Mouse (Mus musculus) forebrain, embryonic 14.5 days (tissue): ENCODE measurements around the gene Trpm8. TPM values are rescaled to one million over a fixed set of nuclear protein-coding genes. Genes with fewer than 3 reads are reported as not detected.

Experiments
- ATAC-seq: fragments of 200-750 bp; cut with Nextera tagmentation; 2 replicates; pipeline ENCODE4 v1.8.0; 2017; ENCODE audit warnings: mild to moderate bottlenecking, moderate library complexity
- DNase-seq: peaks from one replicate; pipeline ENCODE4 v3.0.0-alpha.2; 2015; ENCODE audit warnings: low spot score
- H3K27ac ChIP-seq: fragments of 300-500 bp; sonication (generic); 2 replicates; pipeline ENCODE4 v1.5.1; 2014; ENCODE audit warnings: low read depth, mild to moderate bottlenecking, control low read depth, low read length, moderate library complexity
- H3K27me3 ChIP-seq: fragments of 300-500 bp; sonication (generic); replicated peaks from 2 replicates; pipeline ENCODE4 v1.6.1; 2014; ENCODE audit warnings: low read length, control low read depth, mixed read lengths; ENCODE audit not compliant: control insufficient read depth, insufficient read depth
- H3K36me3 ChIP-seq: fragments of 300-500 bp; sonication (generic); 2 replicates; pipeline ENCODE4 v1.6.1; 2014; ENCODE audit warnings: low read length, control low read depth; ENCODE audit not compliant: control insufficient read depth, insufficient read depth
- H3K4me1 ChIP-seq: fragments of 300-500 bp; sonication (generic); 2 replicates; pipeline ENCODE4 v1.6.1; 2014; ENCODE audit warnings: antibody characterized with exemption, low read length, control low read depth; ENCODE audit not compliant: control insufficient read depth, insufficient read depth
- H3K4me2 ChIP-seq: fragments of 300-500 bp; sonication (generic); 2 replicates; pipeline ENCODE4 v1.6.1; 2014; ENCODE audit warnings: mild to moderate bottlenecking, control low read depth, low read length
- H3K4me3 ChIP-seq: fragments of 300-500 bp; sonication (generic); 2 replicates; pipeline ENCODE4 v1.5.1; 2014; ENCODE audit warnings: low read depth, low read length, control low read depth
- H3K9ac ChIP-seq: fragments of 300-500 bp; sonication (generic); 2 replicates; pipeline ENCODE4 v1.6.1; 2014; ENCODE audit warnings: mild to moderate bottlenecking, low read length, control low read depth, moderate library complexity
- H3K9me3 ChIP-seq: fragments of 300-500 bp; sonication (generic); replicated peaks from 2 replicates; pipeline ENCODE4 v1.6.1; 2016; ENCODE audit warnings: low read length, control low read depth, mixed read lengths; ENCODE audit not compliant: control insufficient read depth
- WGBS: fragments of 180-500 bp; shearing (Covaris S2); extraction: QIAGEN DNeasy Blood & Tissue Kit; methylation state at CpG from one replicate; pipeline ENCODE4 v1.1.7; 2014; 5-methylcytosine and 5-hydroxymethylcytosine counted together
- polyA plus RNA-seq: library from polyadenylated mRNA; unstranded; fragments of >200 nt; fragmentation: Nextera tagmentation; extraction: Ambion mirVana; gene quantifications from 2 replicates; pipeline ENCODE4 v1.2.1, GENCODE M21; 2014

The Trpm8 gene
- polyA plus RNA-seq, 1 experiment from 2014 or later = not detected

DNA sequence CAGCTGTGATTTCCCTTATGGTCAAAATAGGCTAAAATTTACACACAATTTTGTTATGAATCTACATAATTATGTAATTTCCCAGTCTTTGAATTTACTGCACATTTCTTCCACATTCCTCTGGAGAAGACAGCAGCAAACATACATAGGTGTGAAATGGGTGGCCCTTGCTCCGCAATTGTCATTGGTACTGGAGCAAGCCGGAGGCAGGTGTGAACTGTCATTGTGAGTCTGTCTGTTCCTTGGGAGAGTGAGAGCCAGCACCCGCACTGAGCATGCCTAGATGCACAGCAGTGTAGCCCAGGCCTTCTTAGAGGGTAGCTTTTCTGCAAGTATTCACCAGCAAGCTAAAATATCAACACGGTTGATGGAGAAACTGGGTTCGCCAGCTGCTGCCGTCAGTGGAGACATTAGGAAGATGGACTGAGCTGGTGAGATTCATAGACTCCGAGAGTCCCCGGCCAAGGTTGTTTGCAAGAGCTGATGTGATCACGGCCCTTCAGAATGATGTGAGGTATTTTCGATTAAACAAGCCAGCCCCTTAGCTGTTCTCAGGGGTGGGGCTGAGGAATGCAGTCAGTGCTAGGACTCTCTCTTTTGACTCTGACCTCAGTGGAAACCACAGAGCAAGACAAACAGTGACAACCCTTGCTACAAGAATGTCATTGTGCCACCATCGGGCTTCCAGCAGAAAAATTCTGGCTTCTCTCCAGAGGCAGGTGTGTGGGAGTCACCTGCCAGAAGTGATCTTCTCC lies 150.7 kb downstream of the Trpm8 start:
- H3K9me3 ChIP-seq = no peaks in the 10 kb centered on the region
- no peak overlapping the region for H3K9ac ChIP-seq
- WGBS = 85% methylated on average over 11 of the region's 11 CpGs
- no peaks in the 10 kb centered on the region for H3K4me1 ChIP-seq
- ATAC-seq (no peak), DNase-seq (no peak)
- H3K27me3 ChIP-seq = no peaks in the 10 kb centered on the region
- H3K4me2 ChIP-seq = no peak overlapping the region
- no peak overlapping the region for H3K27ac ChIP-seq
- H3K36me3 ChIP-seq = no peaks in the 10 kb centered on the region
- H3K4me3 ChIP-seq = no peak overlapping the region

DNA sequence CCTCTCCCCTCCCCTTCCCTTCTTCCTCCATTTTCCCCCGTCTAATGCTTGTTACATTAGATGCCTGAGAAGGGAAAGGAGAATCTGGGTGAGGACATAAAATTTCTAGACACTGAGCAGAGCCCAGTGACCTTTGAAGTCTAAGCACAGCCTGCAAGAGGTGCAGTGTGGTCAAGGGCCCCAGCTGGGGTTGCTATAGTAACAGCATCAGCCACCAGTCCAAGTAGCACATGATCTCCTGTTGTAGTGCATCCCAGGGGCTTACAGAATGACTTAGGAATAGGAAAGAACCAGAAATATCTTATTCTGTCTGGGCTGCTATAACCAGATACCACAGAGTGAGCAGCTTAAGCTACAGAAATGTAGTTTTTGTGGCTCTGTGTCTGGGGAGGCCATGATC lies 152.0 kb downstream of the Trpm8 start:
- no peak for ATAC-seq
- 63% methylated on average over 1 of the region's 1 CpGs for WGBS
- Histone ChIP-seq H3K4me3 (no peak overlapping the region), H3K27ac (no peak overlapping the region), H3K36me3 (no peaks in the 10 kb centered on the region), H3K4me2 (no peak overlapping the region), H3K9me3 (no peaks in the 10 kb centered on the region), H3K9ac (no peak overlapping the region), H3K27me3 (no peaks in the 10 kb centered on the region), H3K4me1 (no peaks in the 10 kb centered on the region)
- DNase-seq = no peak

DNA sequence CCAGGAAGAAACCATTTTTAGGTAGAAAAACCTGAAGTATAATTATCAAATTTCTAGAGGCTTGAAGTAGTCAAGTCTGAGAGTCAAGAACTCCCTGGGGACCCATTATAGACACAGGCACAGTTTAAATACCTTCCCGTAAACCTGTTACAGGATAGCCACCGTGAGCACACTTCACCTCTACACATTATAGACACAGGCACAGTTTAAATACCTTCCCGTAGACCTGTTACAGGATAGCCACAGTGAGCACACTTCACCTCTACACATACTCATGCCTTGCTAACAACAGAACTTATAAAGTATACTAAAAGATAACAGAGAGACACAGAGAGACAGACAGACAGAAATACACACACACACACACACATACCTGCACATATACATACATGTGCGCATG lies 153.8 kb downstream of the Trpm8 start:
- Histone ChIP-seq H3K36me3 (no peaks in the 10 kb centered on the region), H3K4me1 (no peaks in the 10 kb centered on the region), H3K4me3 (no peak overlapping the region), H3K27me3 (no peaks in the 10 kb centered on the region), H3K9me3 (no peaks in the 10 kb centered on the region), H3K4me2 (no peak overlapping the region), H3K9ac (no peak overlapping the region), H3K27ac (no peak overlapping the region)
- ATAC-seq (no peak), DNase-seq (no peak)
- WGBS = 92% methylated on average over 4 of the region's 4 CpGs

DNA sequence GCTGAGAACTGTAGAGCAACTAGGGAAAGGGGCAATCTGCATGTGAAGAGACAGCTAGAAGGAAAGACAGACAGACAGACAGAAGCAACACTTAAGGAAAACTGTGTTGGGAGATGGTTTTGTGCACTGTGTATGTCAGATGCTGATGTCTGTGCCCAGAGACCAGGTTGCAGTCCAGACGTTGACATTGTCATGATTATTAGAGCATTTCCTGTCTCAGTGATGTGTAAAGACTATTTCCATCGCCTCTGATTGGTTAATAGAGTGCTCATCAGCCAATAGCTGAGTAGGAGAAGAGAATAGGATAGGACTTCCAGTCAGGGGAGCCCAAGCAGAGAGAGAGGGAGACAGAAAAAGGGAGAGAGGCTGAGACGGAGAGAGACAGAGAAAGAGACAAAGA lies 155.1 kb downstream of the Trpm8 start:
- Histone ChIP-seq H3K4me1 (no peaks in the 10 kb centered on the region), H3K4me2 (no peak overlapping the region), H3K36me3 (no peaks in the 10 kb centered on the region), H3K27ac (no peak overlapping the region), H3K4me3 (no peak overlapping the region), H3K9me3 (no peaks in the 10 kb centered on the region), H3K9ac (no peak overlapping the region), H3K27me3 (no peaks in the 10 kb centered on the region)
- no peak for ATAC-seq
- WGBS = 41% methylated on average over 3 of the region's 3 CpGs
- no peak for DNase-seq

DNA sequence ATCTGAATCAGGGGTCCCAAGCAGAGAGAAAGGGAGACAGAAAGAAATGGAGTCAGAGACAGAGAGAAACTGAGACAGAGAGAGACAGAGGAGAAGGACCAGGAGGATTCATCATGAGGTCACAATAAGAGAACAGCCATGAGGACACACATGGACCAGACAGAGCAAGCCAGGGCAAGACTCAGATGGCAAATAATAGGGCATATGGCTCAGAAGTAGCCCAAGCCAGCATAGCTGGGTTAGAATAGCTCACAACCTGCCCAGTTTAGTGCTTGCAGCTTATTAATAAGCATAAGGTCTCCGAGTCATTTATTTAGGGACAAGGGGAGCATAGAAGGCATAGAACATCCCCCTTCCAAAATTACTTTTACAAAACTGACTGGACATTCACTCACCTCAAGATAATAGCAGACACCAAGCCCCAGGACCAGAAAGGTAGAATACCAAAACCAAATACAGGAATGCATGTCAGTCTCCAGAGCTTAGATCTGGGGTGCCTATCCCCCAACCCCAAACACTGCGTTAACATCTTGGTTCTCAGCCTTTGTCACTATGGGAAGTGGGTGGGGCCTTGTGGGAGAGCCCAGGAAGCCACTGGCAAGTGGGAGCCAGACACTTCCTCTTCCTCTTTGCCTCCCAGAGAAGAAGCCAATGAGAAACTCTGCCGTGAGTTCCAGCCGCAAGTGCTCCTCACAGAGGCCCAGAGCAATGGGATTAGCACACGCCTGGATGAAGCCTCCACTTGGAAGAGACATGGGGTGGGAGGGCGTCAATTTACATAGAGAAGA lies 155.8 kb downstream of the Trpm8 start:
- ATAC-seq (no peak), DNase-seq (no peak)
- H3K4me3 ChIP-seq = no peak overlapping the region
- H3K9ac ChIP-seq = no peak overlapping the region
- 50% methylated on average over 6 of the region's 6 CpGs for WGBS
- H3K4me2 ChIP-seq = no peak overlapping the region
- no peaks in the 10 kb centered on the region for H3K36me3 ChIP-seq
- H3K27ac ChIP-seq = no peak overlapping the region
- no peaks in the 10 kb centered on the region for H3K9me3 ChIP-seq
- H3K4me1 ChIP-seq = no peaks in the 10 kb centered on the region
- H3K27me3 ChIP-seq = no peaks in the 10 kb centered on the region

DNA sequence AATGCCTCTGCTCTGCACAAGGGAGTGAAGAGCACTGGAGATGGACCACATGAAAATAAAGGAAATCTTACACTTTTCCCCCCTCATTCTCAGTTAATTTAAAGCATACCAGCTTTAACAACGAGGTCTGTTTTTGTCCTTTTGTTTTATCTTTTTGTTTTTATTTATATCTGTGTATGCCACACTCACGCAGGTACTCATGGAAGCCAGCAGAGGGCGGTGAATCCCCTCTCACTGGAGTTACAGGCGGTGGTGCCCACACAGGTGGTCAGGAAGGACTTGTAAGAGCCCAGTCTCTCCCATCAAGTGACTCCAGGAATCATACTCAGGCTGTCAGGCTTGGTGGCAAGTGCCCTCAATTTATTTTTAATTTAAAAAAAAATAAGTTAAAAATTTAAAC lies 156.6 kb downstream of the Trpm8 start:
- no peak overlapping the region for H3K9ac ChIP-seq
- H3K27me3 ChIP-seq = no peaks in the 10 kb centered on the region
- H3K9me3 ChIP-seq = no peaks in the 10 kb centered on the region
- H3K4me1 ChIP-seq = no peaks in the 10 kb centered on the region
- DNase-seq = no peak
- WGBS = 62% methylated on average over 4 of the region's 4 CpGs
- no peak overlapping the region for H3K27ac ChIP-seq
- no peak for ATAC-seq
- no peak overlapping the region for H3K4me2 ChIP-seq
- no peak overlapping the region for H3K4me3 ChIP-seq
- H3K36me3 ChIP-seq = no peaks in the 10 kb centered on the region

DNA sequence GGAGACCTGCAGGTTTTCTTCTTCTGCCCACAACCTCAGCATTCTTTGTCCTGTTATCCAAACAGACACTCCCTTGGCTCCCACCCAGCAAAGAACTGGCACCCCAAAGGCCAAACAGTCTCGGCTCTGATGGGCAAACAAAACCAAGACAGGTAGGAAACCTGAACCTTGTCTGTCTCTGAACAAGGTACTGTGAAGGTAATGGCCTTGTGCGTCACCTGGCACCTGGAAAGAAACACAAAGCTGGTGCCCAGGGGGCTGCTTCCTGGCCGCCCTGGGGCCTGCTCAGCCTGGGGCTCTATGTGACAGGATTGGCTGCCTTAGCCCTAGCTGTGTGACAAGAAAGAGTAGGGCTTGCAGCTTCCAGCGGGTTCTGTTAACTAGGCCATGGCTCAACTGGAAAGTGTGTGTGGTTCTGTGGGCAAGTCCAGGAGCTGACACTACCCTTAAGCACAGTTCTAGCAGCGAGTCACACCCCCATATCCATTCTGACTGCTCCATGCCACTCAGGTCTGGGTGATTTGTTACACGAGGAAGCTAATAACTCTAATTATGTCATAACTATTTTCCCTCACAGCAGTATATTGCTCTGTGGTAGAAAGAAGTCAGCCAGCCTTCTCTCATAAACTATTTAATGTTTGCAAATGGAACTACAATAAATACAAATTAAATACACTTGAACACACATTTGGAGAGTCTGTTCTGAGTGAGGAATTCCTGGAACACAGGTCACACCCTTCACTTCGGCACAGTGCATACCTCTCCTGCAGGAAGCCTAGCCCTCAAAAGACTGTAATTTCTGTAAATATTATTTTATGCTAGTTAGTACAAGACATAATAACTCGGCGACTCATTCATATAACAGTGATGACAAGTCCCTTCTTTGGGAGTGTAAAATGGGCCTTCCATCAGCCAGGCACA lies 160.0 kb downstream of the Trpm8 start:
- H3K27me3 ChIP-seq = no peaks in the 10 kb centered on the region
- H3K4me1 ChIP-seq = no peaks in the 10 kb centered on the region
- DNase-seq = no peak
- ATAC-seq = no peak
- no peaks in the 10 kb centered on the region for H3K9me3 ChIP-seq
- whole genome bisulfite sequencing = 79% methylated on average over 9 of the region's 9 CpGs
- no peaks in the 10 kb centered on the region for H3K36me3 ChIP-seq
- no peak overlapping the region for H3K9ac ChIP-seq
- H3K4me2 ChIP-seq = no peak overlapping the region
- no peak overlapping the region for H3K4me3 ChIP-seq
- no peak overlapping the region for H3K27ac ChIP-seq
